Mouse (Mus musculus): ENCODE measurements at regions not wholly inside any gene's neighbourhood (a gene's known extent, or its start where the extent isn't known, plus 50 kb on each side); places are given as distances from the start of the nearest gene placed in this dataset.
"Not testable (repeated sequence)": the region's sequence is repeated elsewhere in the genome, so short reads cannot be mapped to it uniquely, and the experiment has no call there.

DNA sequence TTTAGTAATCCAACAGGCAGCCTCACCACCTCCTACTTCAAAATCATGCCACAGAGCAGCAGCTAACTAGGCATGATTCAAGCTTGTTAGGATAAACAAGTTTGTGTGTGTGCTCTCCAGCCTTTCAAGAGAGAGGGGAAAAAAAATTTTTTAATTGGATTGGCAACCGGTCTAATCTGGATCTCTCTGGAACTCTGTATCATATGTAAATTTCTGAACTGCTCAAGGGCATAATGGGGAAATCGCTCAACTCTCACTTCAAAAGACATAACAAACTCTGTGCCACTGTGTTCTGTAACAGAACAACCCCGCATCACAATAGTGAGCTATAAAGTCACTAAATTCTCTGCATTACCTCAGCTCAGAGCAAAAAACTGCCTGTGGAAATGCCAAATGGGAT is 147.9 kb upstream of the Krtap11-1 start:
- DNase-seq, result no peak

DNA sequence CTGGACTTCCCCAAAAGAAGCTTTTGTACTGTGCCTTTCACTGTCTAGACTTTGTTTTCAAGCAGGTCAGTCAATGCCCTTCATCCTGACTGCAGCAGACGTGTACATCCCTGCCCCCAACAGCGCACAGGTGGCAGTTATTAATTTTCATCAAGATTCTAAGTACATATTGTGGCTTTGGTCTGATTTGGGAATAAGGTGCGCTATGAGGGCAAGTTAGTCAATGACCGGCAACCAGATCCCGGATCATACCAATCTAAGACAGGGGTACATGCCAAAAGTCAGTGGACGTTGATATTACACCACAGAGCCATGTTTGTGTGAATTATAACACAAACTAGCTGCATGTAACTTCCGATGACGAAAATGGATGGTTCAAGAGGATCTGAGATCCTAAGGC is 144.7 kb upstream of the Krtap11-1 start:
- DNase-seq, result not testable (repeated sequence)

DNA sequence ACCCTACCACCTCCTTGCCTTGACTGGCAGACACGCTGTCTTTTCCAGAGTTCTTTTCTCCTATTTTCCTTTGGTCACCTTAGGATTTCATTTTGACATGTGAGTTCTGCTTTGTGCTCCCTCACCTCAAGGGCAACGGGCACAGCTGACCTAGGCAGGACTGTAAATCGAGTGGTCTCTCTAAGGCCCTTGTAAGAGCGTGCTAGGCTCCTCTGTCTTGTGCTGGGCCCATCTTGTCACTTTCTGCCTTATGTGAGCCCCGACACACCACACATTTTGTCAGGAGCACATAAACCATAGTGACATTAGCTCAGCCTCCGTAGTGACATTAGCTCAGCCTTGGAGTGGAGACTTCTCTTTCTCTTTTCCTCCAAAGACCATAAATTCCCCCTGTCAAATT is 133.3 kb upstream of the Krtap11-1 start:
- no peak for DNase-seq

DNA sequence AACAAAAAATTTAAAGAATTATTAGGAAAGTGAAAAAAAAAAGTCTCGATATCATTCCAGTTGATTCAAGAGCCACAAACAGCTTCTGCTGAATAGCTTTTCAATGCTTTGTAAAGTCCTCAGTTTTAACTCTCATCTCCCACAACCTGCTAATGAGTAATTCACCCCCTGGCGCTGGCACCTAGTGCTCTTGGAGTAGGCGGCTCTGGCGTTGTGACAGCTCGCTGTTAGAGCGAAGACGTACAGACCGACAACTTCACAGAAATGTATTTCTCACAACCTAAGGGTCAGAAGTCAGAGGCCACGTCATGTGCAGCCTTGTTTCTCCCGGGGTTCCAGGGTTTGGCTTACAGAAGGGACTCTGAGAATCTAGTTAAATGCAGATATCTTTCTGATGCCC is 132.2 kb upstream of the Krtap11-1 start:
- DNase-seq, result no peak

DNA sequence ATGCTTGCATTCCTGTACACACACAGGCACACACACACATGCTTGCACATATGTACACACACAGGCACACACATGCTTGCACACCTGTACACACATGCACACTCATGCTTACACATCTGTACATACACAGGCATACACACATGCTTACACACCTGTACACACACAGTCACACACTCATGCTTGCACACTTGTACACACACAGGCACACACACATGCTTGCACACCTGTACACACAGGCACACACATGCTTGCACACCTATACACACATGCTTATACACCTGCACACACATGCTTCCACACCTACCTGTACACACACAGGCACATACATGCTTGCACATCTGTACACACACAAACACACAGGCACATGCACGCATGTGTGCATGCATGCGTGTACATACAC is 131.4 kb upstream of the Krtap11-1 start:
- DNase-seq, result no peak

DNA sequence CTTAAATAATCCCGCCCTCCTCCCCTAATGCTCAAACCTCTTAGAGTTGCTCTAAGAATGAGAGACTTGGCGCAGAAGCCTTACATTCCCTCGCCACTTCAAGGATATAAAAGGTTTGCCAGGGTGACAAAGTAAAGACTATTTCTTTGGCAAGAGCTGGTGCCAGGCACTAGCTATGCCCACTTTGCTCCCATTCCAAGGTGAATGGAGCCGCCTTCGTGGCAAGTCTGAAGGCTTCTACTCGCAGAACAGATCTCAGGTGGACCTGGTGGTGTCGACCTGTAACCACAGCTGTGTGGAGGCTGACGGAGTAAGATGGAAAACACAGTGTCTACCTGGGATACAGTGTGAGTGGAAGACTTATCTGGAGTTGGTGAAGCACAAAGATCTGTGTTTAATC is 130.8 kb upstream of the Krtap11-1 start:
- no peak for DNase-seq

DNA sequence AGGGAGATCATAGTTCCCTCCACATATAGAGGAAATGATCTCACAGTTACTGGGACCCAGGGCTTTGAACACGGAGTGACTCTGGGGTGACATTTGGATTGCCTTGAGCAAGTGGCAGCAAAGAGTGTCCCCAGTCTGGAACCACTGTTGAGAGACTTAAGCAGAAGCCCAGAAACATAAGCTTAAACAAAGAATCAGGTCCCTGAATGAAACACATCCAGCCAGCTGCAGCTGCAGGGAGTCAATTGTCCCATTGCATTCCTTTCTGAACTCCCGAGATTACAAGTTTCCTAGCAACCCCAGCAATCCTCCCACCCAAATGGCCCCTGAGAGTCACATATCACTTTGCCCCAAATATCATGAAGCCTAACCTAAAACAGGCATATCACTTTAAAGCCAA is 128.7 kb upstream of the Krtap11-1 start:
- DNase-seq, result no peak

DNA sequence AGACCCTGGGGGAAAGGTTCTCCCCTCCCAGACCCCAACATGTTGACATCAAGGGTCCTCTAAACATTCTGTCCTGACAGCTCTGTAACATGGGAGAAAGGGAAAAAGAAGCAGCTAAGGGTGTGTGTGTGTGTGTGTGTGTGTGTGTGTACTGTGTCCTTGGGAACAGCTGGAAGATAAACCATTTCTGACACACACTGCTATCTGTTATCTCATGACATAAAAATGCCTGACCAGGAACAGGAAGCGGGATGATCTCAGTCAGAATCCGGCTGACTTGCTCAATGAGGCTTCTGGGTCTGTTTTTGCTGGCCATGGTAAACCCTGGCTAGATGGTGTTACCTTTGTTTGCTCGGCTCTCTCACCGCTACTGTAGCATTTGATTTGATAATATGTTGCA is 124.8 kb upstream of the Krtap11-1 start:
- no peak for DNase-seq

DNA sequence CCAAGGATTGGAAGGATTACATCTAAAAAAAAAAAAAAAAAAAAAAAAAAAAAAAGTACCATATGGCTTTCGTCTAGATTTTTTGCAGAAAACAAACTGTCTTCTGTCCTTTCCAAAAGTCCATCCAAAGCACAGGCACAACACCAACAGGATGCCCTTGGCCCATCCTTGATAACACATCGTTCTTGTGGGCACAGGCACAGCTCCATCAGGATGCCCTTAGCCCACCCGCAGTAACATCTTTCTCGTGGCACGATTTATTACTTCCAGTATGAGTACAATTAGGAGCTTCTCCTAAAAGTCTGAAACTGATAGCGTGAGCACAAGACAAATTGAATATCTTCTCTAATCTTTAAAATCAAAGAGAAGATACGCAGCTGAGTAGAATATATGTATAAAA is 124.4 kb upstream of the Krtap11-1 start:
- peak in 1 of 2 experiments; percentile 16 for DNase-seq

DNA sequence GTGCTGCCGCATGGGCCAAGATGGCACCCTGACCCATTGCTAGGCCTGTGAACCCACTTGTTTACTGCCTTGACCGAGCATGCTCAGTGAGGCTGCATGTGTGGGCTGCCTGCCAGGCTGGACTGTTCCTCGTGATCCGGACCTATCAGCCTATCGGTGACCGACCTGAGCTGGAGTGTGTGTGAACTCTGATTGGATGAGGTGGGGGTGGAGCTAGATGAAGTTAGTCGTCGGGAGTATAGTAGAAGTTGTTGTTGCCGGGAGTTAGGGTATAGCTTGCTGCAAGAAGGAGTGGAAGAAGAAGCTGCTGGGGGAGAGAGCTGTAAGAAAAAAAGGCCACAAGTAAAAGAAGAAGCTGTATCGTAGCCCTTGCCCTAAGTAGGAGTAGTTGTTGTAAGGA is 122.3 kb upstream of the Krtap11-1 start:
- DNase-seq, result peak in 1 of 2 experiments; percentile 7

DNA sequence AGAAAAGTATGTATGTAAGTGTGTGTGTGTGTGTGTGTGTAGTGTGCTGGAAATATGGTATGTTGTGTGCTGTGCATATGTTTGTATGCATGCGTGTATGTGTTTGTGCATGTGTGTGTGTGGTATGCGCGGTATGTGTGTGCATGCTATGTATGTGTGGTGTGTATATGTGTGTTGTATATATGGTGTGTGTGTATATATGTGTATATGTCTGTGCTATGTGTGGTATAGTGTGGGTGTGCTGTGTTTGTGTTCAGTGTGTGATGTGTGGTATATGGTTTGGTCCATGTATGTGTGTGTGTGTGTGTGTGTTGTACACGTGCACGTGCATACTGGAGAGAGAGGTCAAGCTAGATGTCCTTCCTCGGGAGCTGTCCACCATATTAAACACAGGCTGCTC is 108.5 kb upstream of the Krtap11-1 start:
- no peak for DNase-seq

DNA sequence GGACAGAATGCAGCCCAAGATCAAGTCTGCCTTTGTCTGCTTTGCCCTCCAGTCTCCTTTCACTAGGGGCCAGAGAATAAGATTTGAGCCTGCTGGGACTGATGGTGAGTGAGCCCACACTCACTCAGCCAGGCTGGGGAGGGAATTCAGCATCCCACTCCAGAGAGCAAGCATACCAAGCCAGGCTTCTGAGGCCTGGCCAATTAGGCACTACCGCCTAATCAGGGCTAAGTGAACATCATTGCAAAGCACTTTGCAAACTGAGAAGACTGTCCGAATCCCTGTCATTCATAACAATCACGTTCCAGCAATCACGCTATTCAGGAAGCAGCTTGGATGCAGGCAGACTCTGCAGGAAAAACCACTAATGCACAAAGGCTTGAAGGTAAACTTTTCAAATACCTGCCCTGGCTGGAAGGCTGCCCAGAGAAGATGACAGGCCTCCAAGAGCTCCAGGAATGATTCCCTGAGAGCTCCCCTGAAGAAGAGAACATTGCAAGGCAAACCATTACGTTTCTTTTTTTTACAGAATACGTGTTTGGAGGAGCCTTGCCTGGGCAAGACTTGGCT is 107.5 kb upstream of the Krtap11-1 start:
- DNase-seq, result peak; percentile 8 to 10

DNA sequence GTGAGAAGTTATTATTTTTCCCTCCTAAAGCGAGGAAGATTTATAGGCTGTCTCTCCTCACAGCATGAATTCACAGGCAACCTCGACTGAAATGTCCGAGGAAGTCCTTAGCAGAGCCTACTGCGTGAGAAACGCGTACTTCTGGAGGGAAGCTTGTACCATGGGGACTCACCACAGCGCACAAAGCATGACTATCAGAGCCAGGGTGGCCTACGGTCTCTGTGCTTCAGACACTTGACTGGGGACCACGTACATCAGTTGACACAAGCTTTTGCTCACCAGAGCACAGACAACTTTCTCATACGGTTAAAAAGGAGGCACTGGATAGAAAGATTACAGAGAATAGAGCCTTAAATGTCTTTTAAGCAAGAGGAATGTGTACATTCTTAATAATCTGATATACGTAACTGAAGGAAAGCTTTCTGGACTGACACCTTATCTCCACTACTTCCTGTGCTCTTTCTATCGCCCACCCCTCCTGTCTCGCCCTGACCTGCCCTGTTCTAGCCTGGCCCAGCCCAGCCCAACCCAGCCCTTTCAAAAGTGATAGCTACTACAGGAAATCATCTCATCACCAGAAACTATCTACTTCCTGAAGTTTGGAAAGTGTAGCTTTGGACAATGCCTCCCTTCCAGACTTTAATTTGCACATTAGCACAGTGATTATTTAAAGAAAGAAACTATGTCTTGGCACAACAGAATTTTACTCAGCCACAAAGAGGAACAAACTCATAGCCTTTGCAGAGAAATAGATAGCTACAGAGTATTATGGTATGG is 104.2 kb upstream of the Krtap11-1 start:
- DNase-seq, result peak in 1 of 2 experiments; percentile 12

DNA sequence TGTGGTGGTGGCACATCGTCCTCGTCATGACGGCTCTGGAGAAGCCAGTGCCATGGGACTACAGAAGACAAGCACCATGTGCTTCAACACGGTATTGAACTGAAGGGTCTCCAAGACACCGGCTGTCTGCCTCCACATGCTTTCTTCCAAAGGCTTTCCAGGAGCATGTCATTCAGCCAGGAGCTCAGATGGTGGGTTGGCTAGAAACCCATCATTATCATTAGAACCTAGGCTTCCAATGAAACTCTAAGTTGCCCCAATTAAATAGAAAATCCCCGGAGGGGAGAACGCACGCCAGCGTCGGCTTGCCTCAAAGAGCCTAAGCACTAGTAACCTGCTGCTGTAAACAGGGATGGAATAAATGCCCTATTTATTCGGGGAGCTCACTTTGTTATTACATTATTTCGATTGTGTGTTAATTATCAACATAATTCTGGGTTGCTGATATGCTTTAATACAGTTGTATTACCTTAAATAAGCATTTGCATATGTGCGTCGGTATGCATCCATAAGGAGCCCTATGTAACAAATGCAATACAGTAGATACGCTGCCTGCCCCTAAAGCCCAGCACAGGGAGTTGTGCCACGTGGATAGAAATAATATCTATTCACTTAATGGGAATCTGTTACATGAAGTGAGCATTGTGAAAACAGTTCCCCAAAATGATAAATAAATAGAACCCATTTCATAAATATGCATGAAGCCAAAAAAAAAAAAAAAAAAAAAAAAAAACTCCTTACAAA is 103.3 kb upstream of the Krtap11-1 start:
- DNase-seq, result peak; percentile 78 to 87

DNA sequence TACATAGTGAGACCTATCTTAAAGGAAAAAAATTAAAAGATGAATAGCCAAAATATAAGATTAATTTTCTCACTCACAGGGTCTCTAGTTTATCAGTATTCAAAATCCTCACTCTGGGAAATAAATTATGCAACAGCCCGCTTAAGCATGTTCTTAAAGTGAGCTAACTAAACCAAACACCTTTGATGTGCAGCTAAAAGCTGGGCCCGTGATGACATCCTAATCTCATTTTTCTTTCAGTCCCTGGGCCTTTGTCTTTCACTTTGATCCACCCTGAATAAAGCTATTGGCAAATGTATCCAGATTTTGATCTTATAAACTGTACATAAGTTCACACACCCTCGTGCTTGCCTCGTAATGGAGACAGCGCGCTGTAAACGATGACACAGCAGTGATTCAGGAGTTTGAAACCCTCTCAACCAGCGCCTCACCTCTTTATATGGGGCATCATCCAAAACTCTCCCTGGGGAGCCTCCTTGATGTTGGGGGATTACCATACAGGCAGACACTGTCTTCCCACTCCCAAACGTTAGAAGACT is 100.3 kb upstream of the Krtap11-1 start:
- DNase-seq, result no peak

DNA sequence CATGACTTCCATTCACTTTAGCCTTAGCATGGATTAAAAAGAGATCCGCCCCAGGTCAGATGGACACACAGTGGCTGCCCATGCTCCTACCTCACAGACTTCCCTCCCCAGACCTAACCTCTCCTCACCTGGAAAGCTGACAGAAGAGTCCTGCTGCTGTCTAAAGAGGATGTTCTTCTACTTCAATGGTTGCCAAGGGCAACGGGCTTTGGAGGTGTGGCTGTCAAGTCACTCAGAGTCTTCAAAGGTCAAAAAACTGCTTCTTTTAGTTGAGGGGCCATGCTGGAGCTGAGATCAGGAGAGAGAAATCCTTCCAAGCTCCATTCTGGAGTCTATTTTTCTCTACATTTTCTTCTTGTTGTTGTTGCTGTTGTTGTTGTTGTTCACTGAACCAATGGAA is 89.1 kb upstream of the Krtap11-1 start:
- no peak for DNase-seq

DNA sequence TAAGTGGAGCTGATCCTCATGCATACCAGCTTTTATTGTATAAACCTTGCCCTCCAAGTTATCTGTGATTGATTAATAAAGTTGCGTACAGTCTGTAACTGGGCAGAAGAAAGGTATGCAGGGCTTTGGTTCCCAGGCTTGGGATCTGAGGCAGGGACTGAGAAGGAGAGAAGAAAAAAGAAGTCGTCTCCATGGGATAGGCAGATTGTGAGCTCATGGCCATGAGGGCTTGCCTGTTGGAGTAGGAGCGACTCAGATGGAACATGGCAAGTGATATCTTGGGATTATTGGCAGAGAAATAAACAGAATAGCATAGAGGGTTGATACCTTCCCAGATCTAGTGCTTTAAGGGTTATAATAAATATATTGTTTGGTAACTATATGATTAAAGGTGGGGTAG is 85.1 kb upstream of the Krtap11-1 start:
- DNase-seq, result no peak

DNA sequence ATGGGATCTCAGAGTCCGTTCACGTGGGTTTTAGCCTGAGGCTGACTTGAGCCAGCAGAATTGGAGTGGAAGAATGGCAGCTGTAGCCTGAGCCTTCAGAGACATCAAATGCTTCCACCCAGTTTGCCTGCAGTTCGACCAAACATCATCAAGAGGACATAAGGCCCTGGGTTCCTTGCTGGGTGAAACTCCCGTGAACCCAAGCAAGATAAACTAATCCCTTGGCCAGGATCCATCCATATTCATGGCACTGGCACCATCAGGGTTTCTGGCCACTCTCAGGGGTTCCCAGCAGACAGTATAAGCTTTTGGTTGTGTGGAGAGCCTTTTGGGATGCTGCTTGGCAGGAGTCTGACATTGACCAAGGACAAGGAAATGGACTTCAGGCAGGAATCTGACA is 77.7 kb upstream of the Krtap11-1 start:
- DNase-seq, result peak; percentile 67 to 74

DNA sequence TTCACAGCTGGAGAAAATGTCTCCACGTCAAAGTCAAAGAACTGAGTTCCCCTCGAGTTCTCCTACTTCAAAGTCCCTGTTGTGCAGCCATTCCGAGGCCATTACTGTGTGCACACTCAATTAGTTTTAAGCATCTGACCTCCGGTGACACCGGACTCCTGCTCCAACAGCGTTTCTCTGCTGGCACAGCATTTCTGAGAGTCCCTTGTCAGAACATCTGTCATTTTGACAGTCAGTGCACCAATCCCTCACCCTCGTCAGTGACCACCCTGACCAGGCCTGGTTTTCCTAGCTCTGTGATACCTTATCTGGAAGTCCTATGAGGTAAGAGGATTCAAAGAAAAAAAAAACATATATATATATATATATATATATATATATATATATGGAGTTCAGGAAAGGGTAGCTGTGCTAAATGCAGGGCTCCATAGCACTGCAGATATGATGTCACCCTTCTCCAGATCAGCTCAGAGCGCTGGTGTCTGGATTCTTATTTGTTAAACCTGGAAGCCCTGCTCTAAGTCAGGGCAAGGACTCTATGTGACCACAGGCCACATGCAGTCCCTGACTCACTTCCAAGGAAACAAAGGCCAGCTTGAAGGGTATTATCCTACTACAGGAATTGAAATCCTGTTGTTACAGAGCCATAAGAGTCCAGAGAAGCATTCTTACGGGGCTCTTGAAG is 63.1 kb upstream of the Krtap11-1 start:
- DNase-seq, result no peak

DNA sequence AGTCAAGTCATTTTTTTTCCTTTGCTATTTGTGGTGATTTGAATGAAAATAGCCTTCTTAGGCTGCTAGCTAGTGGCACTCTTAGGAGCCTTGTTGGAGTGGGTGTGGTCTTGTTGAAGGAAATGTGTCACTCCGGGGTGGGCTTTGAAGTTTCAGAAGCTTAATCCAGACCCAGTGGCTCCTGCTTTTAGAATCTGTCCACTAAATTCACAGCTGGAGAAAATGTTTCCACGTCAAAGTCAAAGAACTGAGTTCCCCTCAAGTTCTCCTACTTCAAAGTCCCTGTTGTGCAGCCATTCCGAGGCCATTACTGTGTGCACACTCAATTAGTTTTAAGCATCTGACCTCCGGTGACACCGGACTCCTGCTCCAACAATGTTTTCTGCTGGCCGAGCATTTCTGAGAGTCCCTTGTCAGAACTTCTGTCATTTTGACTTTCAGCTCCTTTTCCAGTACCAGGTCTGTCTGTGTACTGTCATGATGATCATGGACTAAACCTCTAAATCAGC is 61.2 kb upstream of the Krtap11-1 start:
- DNase-seq, result no peak

DNA sequence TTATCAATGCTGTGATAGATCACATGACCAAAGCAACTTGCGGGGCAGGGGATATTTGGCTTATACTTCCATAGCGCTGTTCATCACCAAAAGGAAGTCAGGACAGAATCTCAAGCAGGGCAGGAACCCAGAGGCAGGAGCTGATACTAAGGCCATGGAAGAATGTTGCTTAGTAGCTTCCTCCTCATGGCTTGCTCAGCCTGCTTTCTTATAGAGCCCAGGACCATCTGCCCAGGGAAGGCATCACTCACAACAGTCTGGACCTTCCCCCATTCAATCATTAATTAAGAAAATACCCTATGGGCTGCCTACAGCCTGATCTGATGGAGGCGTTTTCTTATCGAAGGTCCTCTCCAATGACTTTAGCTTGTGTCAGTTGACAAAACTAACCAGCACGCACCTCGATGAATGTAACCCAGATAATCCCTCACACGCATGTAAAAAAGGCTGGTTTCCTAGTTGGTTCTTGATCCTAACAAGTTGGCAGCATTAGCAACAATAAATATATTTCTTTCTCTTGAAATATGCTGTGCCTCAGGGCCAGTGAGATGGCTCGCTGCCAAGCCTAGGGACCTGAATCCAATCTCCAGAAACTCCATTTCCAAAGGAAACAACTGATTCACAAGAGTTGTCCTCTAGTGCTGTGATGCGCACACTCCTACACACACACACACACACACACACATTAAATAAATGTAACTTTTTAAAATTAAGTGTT is 60.6 kb upstream of the Krtap11-1 start:
- DNase-seq, result peak; percentile 27 to 47

DNA sequence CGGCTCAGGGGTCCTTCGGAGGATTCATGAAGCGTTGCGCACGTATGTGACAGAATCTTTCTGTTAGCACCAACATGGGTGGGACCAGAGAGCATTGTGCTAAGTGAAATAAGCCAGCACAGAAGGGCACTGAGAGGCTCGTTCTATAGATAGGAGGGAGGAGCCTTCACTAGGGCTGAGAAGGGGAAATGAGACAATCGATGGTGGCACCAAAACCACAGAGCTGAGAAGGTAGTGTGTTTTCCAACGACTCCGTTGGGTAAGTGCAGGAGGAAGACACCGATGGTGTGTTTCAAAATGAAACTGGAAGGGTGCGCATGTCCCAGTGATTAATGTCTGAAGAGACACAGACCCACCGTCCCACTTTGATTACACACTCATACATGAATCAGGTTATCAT is 54.7 kb upstream of the Krtap11-1 start:
- no peak for DNase-seq
